Mouse (Mus musculus): ENCODE data around the gene Ptprs.
"Not testable (repeated sequence)": the region's sequence is repeated elsewhere in the genome, so short reads cannot be mapped to it uniquely, and the experiment has no call there.

Ptprs gene

GRCm38 (mm10) chr17:56476402-56476752 is at the start of gene Ptprs:
TSS of gene Ptprs (minus strand) at chr17:56476483.
- DNase-seq = peak; percentile 99

GRCm38 (mm10) chr17:56524943-56525342 is 48.7 kb upstream of the Ptprs start:
- DNase-seq = no peak

- peak; percentile 4 for DNase-seq
Measured at GRCm38 (mm10) chr17:56522744-56523143, 46.5 kb upstream of the Ptprs start.

GRCm38 (mm10) chr17:56515690-56516410 is 39.6 kb upstream of the Ptprs start:
- no peak for DNase-seq

GRCm38 (mm10) chr17:56514916-56515315 is 38.6 kb upstream of the Ptprs start:
- no peak for DNase-seq

- no peak for DNase-seq
Measured at GRCm38 (mm10) chr17:56514330-56514729, 38.0 kb upstream of the Ptprs start.

GRCm38 (mm10) chr17:56512310-56512709 is 36.0 kb upstream of the Ptprs start, which contains the start of gene Znrf4:
TSS of gene Znrf4 (minus strand) at chr17:56512431.
- no peak for DNase-seq

- DNase-seq = no peak
Measured at GRCm38 (mm10) chr17:56511707-56512090, 35.4 kb upstream of the Ptprs start.

GRCm38 (mm10) chr17:56510970-56511706 is 34.9 kb upstream of the Ptprs start:
- DNase-seq = no peak

- DNase-seq = peak; percentile 57
Measured at GRCm38 (mm10) chr17:56510473-56510969, 34.2 kb upstream of the Ptprs start.

- peak; percentile 73 for DNase-seq
Measured at GRCm38 (mm10) chr17:56509707-56510472, 33.6 kb upstream of the Ptprs start.

- DNase-seq = no peak
Measured at GRCm38 (mm10) chr17:56509021-56509640, 32.8 kb upstream of the Ptprs start.

- peak; percentile 96 for DNase-seq
Measured at GRCm38 (mm10) chr17:56507161-56508068, 31.1 kb upstream of the Ptprs start.

- no peak for DNase-seq
Measured at GRCm38 (mm10) chr17:56506417-56507065, 30.3 kb upstream of the Ptprs start.

GRCm38 (mm10) chr17:56505401-56505800 is 29.1 kb upstream of the Ptprs start:
- DNase-seq = no peak

- DNase-seq = peak; percentile 83
Measured at GRCm38 (mm10) chr17:56502526-56502925, 26.2 kb upstream of the Ptprs start.

- DNase-seq = not testable (repeated sequence)
Measured at GRCm38 (mm10) chr17:56501635-56502400, 25.5 kb upstream of the Ptprs start.

- no peak for DNase-seq
Measured at GRCm38 (mm10) chr17:56499229-56499628, 22.9 kb upstream of the Ptprs start.

GRCm38 (mm10) chr17:56494480-56494879 is 18.2 kb upstream of the Ptprs start:
- DNase-seq = no peak

- DNase-seq = no peak
Measured at GRCm38 (mm10) chr17:56493841-56494240, 17.6 kb upstream of the Ptprs start.
